Mouse (Mus musculus) kidney, embryonic 15.5 days (tissue): ENCODE measurements around the gene Cfap43. TPM values are rescaled to one million over a fixed set of nuclear protein-coding genes. Genes with fewer than 3 reads are reported as not detected.

Experiments
- ATAC-seq: fragments of 200-750 bp; cut with Nextera tagmentation; replicated peaks from 2 replicates; pipeline ENCODE4 v1.8.0; 2017; ENCODE audit warnings: moderate TSS enrichment; ENCODE audit not compliant: low FRiP score
- H3K27ac ChIP-seq: fragments of 300-500 bp; sonication (generic); 2 replicates; pipeline ENCODE4 v1.5.1; 2015; ENCODE audit warnings: mild to moderate bottlenecking, inconsistent platforms
- H3K27me3 ChIP-seq: fragments of 300-500 bp; sonication (generic); 2 replicates; pipeline ENCODE4 v1.6.1; 2015; ENCODE audit warnings: inconsistent platforms
- H3K36me3 ChIP-seq: fragments of 300-500 bp; sonication (generic); 2 replicates; pipeline ENCODE4 v1.6.1; 2015; ENCODE audit warnings: inconsistent platforms
- H3K4me1 ChIP-seq: fragments of 300-500 bp; sonication (generic); 2 replicates; pipeline ENCODE4 v1.6.1; 2015; ENCODE audit warnings: inconsistent platforms
- H3K4me2 ChIP-seq: fragments of 300-500 bp; sonication (generic); 2 replicates; pipeline ENCODE4 v1.6.1; 2015; ENCODE audit warnings: moderate library complexity, mild to moderate bottlenecking, inconsistent platforms
- H3K4me3 ChIP-seq: fragments of 300-500 bp; sonication (generic); replicated peaks from 2 replicates; pipeline ENCODE4 v1.5.1; 2015; ENCODE audit warnings: mild to moderate bottlenecking, inconsistent platforms
- H3K9ac ChIP-seq: fragments of 300-500 bp; sonication (generic); 2 replicates; pipeline ENCODE4 v1.6.1; 2015; ENCODE audit warnings: mild to moderate bottlenecking, inconsistent platforms
- H3K9me3 ChIP-seq: fragments of 300-500 bp; sonication (generic); replicated peaks from 2 replicates; pipeline ENCODE4 v1.6.1; 2016; ENCODE audit warnings: inconsistent platforms
- WGBS: fragments of 180-500 bp; shearing (Covaris S2); methylation state at CpG from one replicate; pipeline ENCODE4 v1.1.7; 2015; ENCODE audit warnings: mixed read lengths; 5-methylcytosine and 5-hydroxymethylcytosine counted together
- polyA plus RNA-seq: library from polyadenylated mRNA; unstranded; fragments of >200 nt; fragmentation: Nextera tagmentation; extraction: Ambion mirVana; gene quantifications from 2 replicates; pipeline ENCODE4 v1.2.1, GENCODE M21; 2015

The Cfap43 gene
- polyA plus RNA-seq, 1 experiment from 2014 or later = 0.06 TPM

GRCm38 (mm10) chr19:47882151-47882881, 36.8 kb downstream of the Cfap43 start:
- Histone ChIP-seq H3K27me3 (no peaks in the 10 kb centered on the region), H3K4me2 (no peak overlapping the region), H3K36me3 (no peaks in the 10 kb centered on the region), H3K27ac (no peak overlapping the region), H3K4me3 (no peak overlapping the region), H3K9me3 (no peaks in the 10 kb centered on the region), H3K9ac (no peak overlapping the region), H3K4me1 (peaks cover 41% of the 10 kb centered on the region)
- peak; percentile 57 for ATAC-seq
- WGBS = 26% methylated on average over 11 of the region's 11 CpGs

- H3K4me3 ChIP-seq = no peak overlapping the region
- no peaks in the 10 kb centered on the region for H3K36me3 ChIP-seq
- no peak overlapping the region for H3K27ac ChIP-seq
- WGBS = 85% methylated on average over 7 of the region's 7 CpGs
- peaks cover 35% of the 10 kb centered on the region for H3K4me1 ChIP-seq
- no peaks in the 10 kb centered on the region for H3K27me3 ChIP-seq
- H3K9me3 ChIP-seq = no peaks in the 10 kb centered on the region
- ATAC-seq = no peak
- no peak overlapping the region for H3K9ac ChIP-seq
- no peak overlapping the region for H3K4me2 ChIP-seq
These were observed 37.5 kb downstream of the Cfap43 start for GRCm38 (mm10) chr19:47881538-47881937.

- no peaks in the 10 kb centered on the region for H3K4me1 ChIP-seq
- 77% methylated on average over 15 of the region's 15 CpGs for WGBS
- H3K36me3 ChIP-seq = no peaks in the 10 kb centered on the region
- H3K4me3 ChIP-seq = no peak overlapping the region
- H3K4me2 ChIP-seq = no peak overlapping the region
- no peaks in the 10 kb centered on the region for H3K27me3 ChIP-seq
- H3K9me3 ChIP-seq = no peaks in the 10 kb centered on the region
- H3K27ac ChIP-seq = no peak overlapping the region
- no peak overlapping the region for H3K9ac ChIP-seq
- ATAC-seq = no peak
These were observed 42.8 kb downstream of the Cfap43 start for GRCm38 (mm10) chr19:47876252-47876651.

GRCm38 (mm10) chr19:47871515-47871914, 47.6 kb downstream of the Cfap43 start:
- Histone ChIP-seq H3K4me3 (no peak overlapping the region), H3K27ac (no peak overlapping the region), H3K9me3 (no peaks in the 10 kb centered on the region), H3K27me3 (no peaks in the 10 kb centered on the region), H3K9ac (no peak overlapping the region), H3K4me2 (no peak overlapping the region), H3K36me3 (no peaks in the 10 kb centered on the region), H3K4me1 (no peaks in the 10 kb centered on the region)
- ATAC-seq = no peak
- 34% methylated on average over 10 of the region's 10 CpGs for WGBS

- Histone ChIP-seq H3K4me1 (peaks cover 3% of the 10 kb centered on the region; the same call in 1 of the 2 replicates), H3K27ac (no peak overlapping the region), H3K36me3 (no peaks in the 10 kb centered on the region), H3K27me3 (no peaks in the 10 kb centered on the region), H3K4me2 (no peak overlapping the region), H3K9ac (no peak overlapping the region), H3K9me3 (no peaks in the 10 kb centered on the region), H3K4me3 (no peak overlapping the region)
- no peak for ATAC-seq
- WGBS = 76% methylated on average over 7 of the region's 7 CpGs
These were observed 48.9 kb downstream of the Cfap43 start for GRCm38 (mm10) chr19:47870102-47870666.

GRCm38 (mm10) chr19:47869516-47869915, 49.6 kb downstream of the Cfap43 start:
- Histone ChIP-seq H3K4me1 (peaks cover 6% of the 10 kb centered on the region; the same call in 1 of the 2 replicates), H3K4me3 (no peak overlapping the region), H3K27me3 (no peaks in the 10 kb centered on the region), H3K36me3 (0 out of 2 replicates have a peak, but pooled peaks cover 2% of the 10 kb centered on the region), H3K9me3 (no peaks in the 10 kb centered on the region), H3K9ac (no peak overlapping the region), H3K27ac (no peak overlapping the region), H3K4me2 (no peak overlapping the region)
- no peak for ATAC-seq
- WGBS = 35% methylated on average over 3 of the region's 3 CpGs

- H3K36me3 ChIP-seq = peaks cover 8% of the 10 kb centered on the region; the same call in 1 of the 2 replicates
- no peak overlapping the region for H3K27ac ChIP-seq
- H3K27me3 ChIP-seq = no peaks in the 10 kb centered on the region
- 59% methylated on average over 4 of the region's 4 CpGs for WGBS
- H3K9ac ChIP-seq = no peak overlapping the region
- no peaks in the 10 kb centered on the region for H3K9me3 ChIP-seq
- ATAC-seq = no peak
- peaks cover 6% of the 10 kb centered on the region; the same call in 1 of the 2 replicates for H3K4me1 ChIP-seq
- H3K4me2 ChIP-seq = no peak overlapping the region
- H3K4me3 ChIP-seq = no peak overlapping the region
These were observed 50.1 kb downstream of the Cfap43 start for GRCm38 (mm10) chr19:47868951-47869350.

GRCm38 (mm10) chr19:47867628-47868175, 51.4 kb downstream of the Cfap43 start:
- Histone ChIP-seq H3K4me3 (no peak overlapping the region), H3K27ac (no peak overlapping the region), H3K9ac (no peak overlapping the region), H3K9me3 (no peaks in the 10 kb centered on the region), H3K4me1 (peaks cover 6% of the 10 kb centered on the region; the same call in 1 of the 2 replicates), H3K27me3 (no peaks in the 10 kb centered on the region), H3K36me3 (peaks cover 13% of the 10 kb centered on the region; the same call in 1 of the 2 replicates), H3K4me2 (no peak overlapping the region)
- 65% methylated on average over 4 of the region's 4 CpGs for WGBS
- no peak for ATAC-seq

- under 1% methylated on average over 49 of the region's 49 CpGs for whole genome bisulfite sequencing
- Histone ChIP-seq H3K36me3 (peaks cover 19% of the 10 kb centered on the region), H3K4me2 (peak within 1 kb of the TSS; percentile 89), H3K9me3 (no peaks in the 10 kb centered on the region), H3K27me3 (no peaks in the 10 kb centered on the region), H3K4me3 (peak within 1 kb of the TSS; percentile 73), H3K27ac (peak within 1 kb of the TSS; percentile 90), H3K4me1 (peaks cover 6% of the 10 kb centered on the region; the same call in 1 of the 2 replicates), H3K9ac (peak within 1 kb of the TSS; percentile 84)
- peak; percentile 100 for ATAC-seq
These were observed 53.6 kb downstream of the Cfap43 start, which contains the start of gene Gsto2 for GRCm38 (mm10) chr19:47865353-47865947. Gene Gsto2, plus strand, starts transcription at chr19:47865534.

- Histone ChIP-seq H3K9me3 (no peaks in the 10 kb centered on the region), H3K27ac (peak overlapping the region; percentile 90; the same call in 1 of the 2 replicates), H3K9ac (peak overlapping the region; percentile 84; the same call in 1 of the 2 replicates)
These were observed 54.4 kb downstream of the Cfap43 start for GRCm38 (mm10) chr19:47864721-47865120.

GRCm38 (mm10) chr19:47864051-47864450, 55.0 kb downstream of the Cfap43 start:
- WGBS = 96% methylated on average over 9 of the region's 9 CpGs
- Histone ChIP-seq H3K36me3 (peaks cover 33% of the 10 kb centered on the region), H3K4me3 (no peak overlapping the region), H3K4me2 (no peak overlapping the region), H3K9me3 (no peaks in the 10 kb centered on the region), H3K27ac (no peak overlapping the region), H3K4me1 (peaks cover 6% of the 10 kb centered on the region; the same call in 1 of the 2 replicates), H3K9ac (no peak overlapping the region), H3K27me3 (no peaks in the 10 kb centered on the region)
- ATAC-seq = no peak

More at GRCm38 (mm10) chr19:47864721-47865120, 54.4 kb downstream of the Cfap43 start:
- Histone ChIP-seq H3K4me1 (peaks cover 6% of the 10 kb centered on the region; the same call in 1 of the 2 replicates), H3K27me3 (no peaks in the 10 kb centered on the region), H3K36me3 (peaks cover 27% of the 10 kb centered on the region), H3K4me2 (peak overlapping the region; percentile 89), H3K4me3 (peak overlapping the region; percentile 73)
- WGBS = 84% methylated on average over 7 of the region's 7 CpGs
- ATAC-seq = no peak

- no peak overlapping the region for H3K9ac ChIP-seq
- H3K36me3 ChIP-seq = peaks cover 48% of the 10 kb centered on the region
- no peaks in the 10 kb centered on the region for H3K27me3 ChIP-seq
- H3K27ac ChIP-seq = no peak overlapping the region
- H3K4me1 ChIP-seq = peaks cover 6% of the 10 kb centered on the region; the same call in 1 of the 2 replicates
- H3K4me2 ChIP-seq = no peak overlapping the region
- ATAC-seq = no peak
- no peak overlapping the region for H3K4me3 ChIP-seq
- H3K9me3 ChIP-seq = no peaks in the 10 kb centered on the region
- WGBS = 93% methylated on average over 3 of the region's 3 CpGs
These were observed 56.5 kb downstream of the Cfap43 start for GRCm38 (mm10) chr19:47862581-47862980.
